Mouse (Mus musculus) frontal cortex, postnatal 36 days (tissue): ENCODE results near the gene Smad9.

Source experiments
- DNase-seq, 2 experiments: peaks; one replicate each; pipeline ENCODE4 v3.0.0; 2022; ENCODE audit warnings: low spot score in 2 of 2

Smad9 gene

GRCm38 (mm10) chr3:54809111-54809510 lies 53.7 kb downstream of the Smad9 start:
- no peak for DNase-seq

DNA sequence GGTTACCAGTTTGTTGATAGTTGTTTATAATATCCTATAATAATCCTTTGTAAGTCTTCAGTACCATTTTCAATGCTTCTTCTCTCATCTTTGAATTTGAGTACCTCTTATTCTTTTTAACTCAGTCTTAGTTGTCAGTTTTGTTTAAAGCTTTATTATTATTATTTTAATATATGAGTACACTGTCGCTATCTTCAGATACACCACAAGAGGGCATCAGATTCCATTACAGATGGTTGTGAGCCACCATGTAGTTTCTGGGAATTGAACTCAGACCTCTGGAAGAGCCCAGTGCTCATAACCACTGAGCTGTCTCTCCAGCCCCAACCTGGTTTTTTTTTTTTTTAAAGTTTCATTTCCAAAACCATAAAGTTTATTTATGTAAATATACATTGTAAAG lies 56.2 kb downstream of the Smad9 start:
- DNase-seq = no peak

GRCm38 (mm10) chr3:54813418-54813988 lies 58.1 kb downstream of the Smad9 start:
- DNase-seq = peak in 1 of 2 experiments; percentile 45

- no peak for DNase-seq
Measured at GRCm38 (mm10) chr3:54814622-54815021, 59.2 kb downstream of the Smad9 start.

- DNase-seq = peak in 1 of 2 experiments; percentile 41
Measured at GRCm38 (mm10) chr3:54815292-54815691, 59.9 kb downstream of the Smad9 start.

GRCm38 (mm10) chr3:54822526-54822925 lies 67.1 kb downstream of the Smad9 start:
- no peak for DNase-seq

DNA sequence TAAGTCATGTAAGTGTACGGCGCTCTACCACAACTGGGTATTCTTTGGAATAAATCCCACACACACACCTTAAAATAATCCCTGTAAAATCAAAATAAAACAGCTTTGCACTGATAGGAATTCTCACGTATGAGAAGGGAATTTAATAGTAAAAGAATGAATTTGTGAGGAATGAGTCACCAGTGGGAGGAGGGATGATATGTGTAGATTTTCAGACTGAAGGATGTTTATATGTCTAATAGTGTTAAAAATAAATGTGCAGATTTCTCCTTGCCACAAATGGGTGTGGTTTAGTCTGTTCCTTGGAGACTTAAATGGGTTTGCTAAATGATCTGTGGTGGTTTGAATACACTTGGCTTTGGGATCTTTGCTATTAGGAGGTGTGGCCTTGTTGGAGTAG lies 77.1 kb downstream of the Smad9 start:
- DNase-seq = no peak

DNA sequence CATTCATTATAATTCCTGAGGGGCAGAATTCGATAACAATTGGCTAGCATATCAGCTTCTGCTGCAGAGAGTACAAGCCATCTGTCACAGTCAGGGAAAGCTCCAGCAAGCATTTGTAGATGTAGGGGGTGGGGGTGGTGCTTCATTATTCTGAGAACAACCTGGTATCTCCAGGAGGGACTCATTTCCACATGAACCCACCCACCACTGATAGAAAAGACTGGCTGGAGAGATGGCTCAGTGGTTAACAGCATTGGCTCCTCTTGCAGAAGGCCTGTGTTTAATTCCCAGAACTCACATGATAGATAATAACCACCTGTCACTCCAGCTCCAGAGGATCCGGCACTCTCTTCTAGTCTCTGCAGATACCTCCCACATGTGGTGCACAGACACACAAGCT lies 80.0 kb downstream of the Smad9 start:
- peak; percentile 28 to 33 for DNase-seq
